Mouse (Mus musculus) CH12.LX (cell line): ENCODE measurements around the gene Rfesd.

Source experiments
- BHLHE40 ChIP-seq: IDR thresholded peaks from 2 replicates; pipeline ENCODE4 v1.6.1; 2011; ENCODE audit warnings: mild to moderate bottlenecking, low read depth, low read length, improper control_type of control experiment
- ETS1 ChIP-seq: conservative IDR thresholded peaks from 2 replicates; pipeline ENCODE4 v1.6.1; 2012; ENCODE audit warnings: low read depth, mild to moderate bottlenecking, inconsistent platforms, low read length, improper control_type of control experiment, moderate library complexity
- MAX ChIP-seq: IDR thresholded peaks from 2 replicates; pipeline ENCODE4 v1.6.1; 2011; ENCODE audit warnings: low read length, improper control_type of control experiment
- MXI1 ChIP-seq: IDR thresholded peaks from 2 replicates; pipeline ENCODE4 v1.6.1; 2011; ENCODE audit warnings: mild to moderate bottlenecking, low read depth, low read length, improper control_type of control experiment
- NELFE ChIP-seq: IDR thresholded peaks from 2 replicates; pipeline ENCODE4 v1.6.1; 2011; ENCODE audit warnings: low read depth, low read length, improper control_type of control experiment
- POLR2A ChIP-seq: IDR thresholded peaks from 2 replicates; pipeline ENCODE4 v1.6.1; 2011; ENCODE audit warnings: low read depth, mild to moderate bottlenecking, improper control_type of control experiment, low read length
- ZNF384 ChIP-seq: IDR thresholded peaks from 2 replicates; pipeline ENCODE4 v1.6.1; 2012; ENCODE audit warnings: low read depth, low read length, improper control_type of control experiment, inconsistent platforms

DNA sequence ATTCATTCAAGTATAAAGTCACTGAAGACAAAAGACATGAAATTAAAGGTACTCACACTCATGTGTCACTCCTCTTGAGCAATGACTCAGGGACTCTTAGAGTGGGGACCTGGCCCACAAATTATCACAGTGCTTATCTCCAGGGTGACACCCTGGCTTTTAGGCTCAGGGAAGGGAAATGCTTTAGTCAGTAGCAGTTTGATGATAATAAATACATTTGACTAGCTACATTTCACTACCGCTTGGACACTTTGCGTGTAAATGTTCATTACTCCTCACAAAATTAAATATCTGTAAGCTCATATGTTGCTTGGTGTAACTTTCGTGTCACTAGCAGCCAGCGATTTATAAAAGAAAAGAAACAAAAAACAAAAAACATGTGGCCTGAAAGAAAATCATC lies 1.1 kb downstream of the Rfesd start:
- TF ChIP-seq ETS1, result no peak
- TF ChIP-seq MAX, result no peak
- no peak for TF ChIP-seq NELFE
- no peak for TF ChIP-seq MXI1
- TF ChIP-seq ZNF384, result no peak
- no peak for TF ChIP-seq BHLHE40
- TF ChIP-seq POLR2A, result no peak; the same call in 1 of the 2 replicates
